In the genomic region with DNA sequence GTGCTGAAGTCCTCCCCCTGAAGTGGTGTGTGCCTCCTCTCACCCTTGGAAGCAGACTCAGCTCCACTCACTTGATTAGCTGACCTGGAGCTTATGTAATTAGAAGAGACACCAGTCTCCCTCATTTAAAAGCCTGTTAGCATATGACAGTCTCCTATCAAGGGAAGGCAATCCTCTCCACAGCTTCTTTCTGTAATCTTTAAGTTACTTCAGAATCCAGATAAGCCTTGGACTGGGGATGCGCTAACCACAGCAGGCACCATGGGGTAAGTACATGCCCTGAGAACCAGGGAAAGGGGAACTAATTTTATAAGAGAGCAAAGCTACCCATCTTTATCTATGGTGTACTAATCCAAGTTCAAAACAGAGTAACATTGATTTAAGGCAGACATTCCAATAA, we compare ENCODE assay signal across 33 mouse cellular contexts. TPM values are rescaled to one million over a fixed set of nuclear protein-coding genes. Genes with fewer than 3 reads are reported as not detected.
DNase-seq lines count a peak whose midpoint lies in the region; ATAC-seq and TF ChIP-seq lines count a peak whose summit lies in the region.
"Had no signal": no experiment of that assay in that cellular context is flagged by ENCODE, and none has a peak within 500 bp of the region (broad histone marks: within the 10 kb centered on the region; RNA-seq: fewer than 3 reads in every experiment).

TSS of gene Arhgef33 (plus strand) at position 157 of the 400 bp plus-strand sequence.

- no peak within 1 kb of the TSS for H3K9ac ChIP-seq in MEL (ENCODE audit: control insufficient read depth, low read depth, low read length, poor library complexity, severe bottlenecking)
- H3K9ac ChIP-seq in midbrain, embryonic 14.5 days (replicated peaks; ENCODE audit: low read length): no peak within 1 kb of the TSS
- H3K9ac ChIP-seq: embryonic facial prominence, embryonic 13.5 days; forebrain, embryonic 12.5 days; forebrain, embryonic 15.5 days; heart, embryonic 12.5 days; heart, embryonic 15.5 days; hindbrain, embryonic 12.5 days; hindbrain, embryonic 15.5 days; intestine, embryonic 15.5 days had no signal

- no peak within 1 kb of the TSS for H3K4me3 ChIP-seq in MEL (ENCODE audit: control insufficient read depth in 1 of 2, insufficient read depth in 1 of 2, low read depth in 2 of 2, low read length in 2 of 2)
- H3K4me3 ChIP-seq in midbrain, embryonic 14.5 days (replicated peaks; ENCODE audit: low read depth, low read length): no peak within 1 kb of the TSS
- H3K4me3 ChIP-seq: embryonic facial prominence, embryonic 10.5 days; embryonic facial prominence, embryonic 13.5 days; erythroblast, embryonic 14.5 days; forebrain, embryonic 12.5 days; forebrain, embryonic 15.5 days; heart, embryonic 12.5 days; heart, embryonic 15.5 days; hindbrain, embryonic 12.5 days; hindbrain, embryonic 15.5 days; intestine, embryonic 15.5 days had no signal

- TF ChIP-seq POLR2A in MEL (IDR thresholded peaks at IDR 0.05; ENCODE audit: control insufficient read depth in 1 of 2, insufficient read depth in 1 of 2, low read depth in 1 of 2, low read length in 2 of 2, poor library complexity in 1 of 2): no peak

- no peaks in the 10 kb centered on the region; a peak in 2 of 4 replicates for H3K27me3 ChIP-seq in MEL (ENCODE audit: control insufficient read depth in 1 of 2, insufficient read depth in 2 of 2, low read length in 2 of 2)
- no peaks in the 10 kb centered on the region for H3K27me3 ChIP-seq in midbrain, embryonic 14.5 days (ENCODE audit: control insufficient read depth, insufficient read depth, low read length)
- H3K27me3 ChIP-seq: embryonic facial prominence, embryonic 13.5 days; forebrain, embryonic 12.5 days; forebrain, embryonic 15.5 days; heart, embryonic 12.5 days; heart, embryonic 15.5 days; hindbrain, embryonic 12.5 days; hindbrain, embryonic 15.5 days; intestine, embryonic 15.5 days; Patski had no signal

- no peaks in the 10 kb centered on the region for H3K9me3 ChIP-seq in MEL (replicated peaks; ENCODE audit: insufficient read depth, low read length)
- H3K9me3 ChIP-seq in midbrain, embryonic 14.5 days (ENCODE audit: control insufficient read depth, low read length): no peaks in the 10 kb centered on the region
- H3K9me3 ChIP-seq: embryonic facial prominence, embryonic 10.5 days; embryonic facial prominence, embryonic 13.5 days; forebrain, embryonic 12.5 days; forebrain, embryonic 15.5 days; G1E; heart, embryonic 12.5 days; heart, embryonic 15.5 days; hindbrain, embryonic 12.5 days; hindbrain, embryonic 15.5 days; intestine, embryonic 15.5 days had no signal

- peaks cover 0 to 4% of the 10 kb centered on the region in 2 experiments; a peak in 1 of 4 replicates for H3K4me1 ChIP-seq in MEL (ENCODE audit: control insufficient read depth in 1 of 2, insufficient read depth in 2 of 2, low read length in 2 of 2)
- no peaks in the 10 kb centered on the region; the same call in 1 of the 2 replicates for H3K4me1 ChIP-seq in midbrain, embryonic 14.5 days (ENCODE audit: control insufficient read depth, insufficient read depth, low read length)
- H3K4me1 ChIP-seq: intestine, embryonic 15.5 days had no signal

- no peak for TF ChIP-seq RAD21 in MEL (IDR thresholded peaks at IDR 0.05; ENCODE audit: low read depth, low read length)

- no peak for TF ChIP-seq CTCF in MEL (IDR thresholded peaks at IDR 0.05 in 2 of 3, conservative IDR thresholded peaks at IDR 0.05 in 1 of 3; ENCODE audit: control insufficient read depth in 1 of 3, insufficient read depth in 1 of 3, low read depth in 2 of 3, low read length in 3 of 3, poor library complexity in 1 of 3, severe bottlenecking in 1 of 3)

- H3K27ac ChIP-seq in MEL (ENCODE audit: control insufficient read depth, low read depth, low read length): no peak within 1 kb of the TSS
- H3K27ac ChIP-seq in midbrain, embryonic 14.5 days (replicated peaks; ENCODE audit: low read depth, low read length): no peak within 1 kb of the TSS
- H3K27ac ChIP-seq: embryonic facial prominence, embryonic 10.5 days; embryonic facial prominence, embryonic 13.5 days; forebrain, embryonic 12.5 days; forebrain, embryonic 15.5 days; heart, embryonic 15.5 days; hindbrain, embryonic 12.5 days; hindbrain, embryonic 15.5 days; intestine, embryonic 15.5 days had no signal

- no peak within 1 kb of the TSS for H3K4me2 ChIP-seq in midbrain, embryonic 14.5 days (ENCODE audit: low read length)
- H3K4me2 ChIP-seq: embryonic facial prominence, embryonic 13.5 days; forebrain, embryonic 12.5 days; forebrain, embryonic 15.5 days; heart, embryonic 12.5 days; heart, embryonic 15.5 days; hindbrain, embryonic 12.5 days; hindbrain, embryonic 15.5 days; intestine, embryonic 15.5 days had no signal

- ATAC-seq in common myeloid progenitor, adult 5-6 weeks (replicated peaks; ENCODE audit: low read depth, poor library complexity, severe bottlenecking): peak; percentile 58
- ATAC-seq in megakaryocyte-erythroid progenitor cell, adult 5-6 weeks (replicated peaks; ENCODE audit: low FRiP score, low TSS enrichment, poor library complexity, severe bottlenecking): 0 out of 2 replicates have a peak, but pooled peaks have one; percentile 34
- ATAC-seq in activated CD4-positive, CD25-positive, alpha-beta regulatory T cell, adult 4 months: no peak
- ATAC-seq in midbrain, embryonic 14.5 days (ENCODE audit: low FRiP score, low TSS enrichment): no peak
- ATAC-seq: forebrain, embryonic 15.5 days; intestine, embryonic 15.5 days; Patski had no signal

- TF ChIP-seq EP300 in MEL (IDR thresholded peaks at IDR 0.05; ENCODE audit: low read depth in 1 of 2, low read length in 2 of 2): peak; percentile 47 to 67

- H3K36me3 ChIP-seq in MEL (ENCODE audit: control insufficient read depth in 1 of 2, insufficient read depth in 2 of 2, low read length in 2 of 2): peaks cover 0 to 5% of the 10 kb centered on the region in 2 experiments; a peak in 2 of 4 replicates
- H3K36me3 ChIP-seq in midbrain, embryonic 14.5 days (ENCODE audit: control insufficient read depth, insufficient read depth, low read length): no peaks in the 10 kb centered on the region
- H3K36me3 ChIP-seq: embryonic facial prominence, embryonic 10.5 days; embryonic facial prominence, embryonic 13.5 days; forebrain, embryonic 12.5 days; forebrain, embryonic 15.5 days; G1E; heart, embryonic 12.5 days; heart, embryonic 15.5 days; hindbrain, embryonic 12.5 days; hindbrain, embryonic 15.5 days; intestine, embryonic 15.5 days had no signal

- no peaks in the 10 kb centered on the region for H3K79me2 ChIP-seq in MEL (ENCODE audit: control insufficient read depth, insufficient read depth, low read length, poor library complexity)

- DNase-seq in heart, adult 11 months: peak; percentile 9
- DNase-seq in heart, postnatal 10 days: no peak
- DNase-seq in MEL (ENCODE audit: low read depth, low spot score): peak; percentile 83
- DNase-seq in midbrain, embryonic 14.5 days: no peak
- no peak for DNase-seq in left cerebral cortex, postnatal 25 days (ENCODE audit: low spot score in 2 of 2)
- DNase-seq: adrenal gland, adult 2 months; adrenal gland, postnatal 14 days; B cell, adult 2 months; cerebellum, adult 18-20 months; cerebellum, adult 9-11 months; cerebellum, postnatal 25 days; embryo, embryonic 11 days; gastrocnemius, postnatal 25 days; heart, adult 18-20 months; heart, postnatal 14 days; heart, postnatal 4 days; kidney, adult 11 months had no signal

- intact Hi-C loops in heart, postnatal 10 days (cut with DNase I): no loop called here
- intact Hi-C loops in left cerebral cortex, postnatal 25 days (cut with DNase I): no loop called here

- WGBS in midbrain, embryonic 14.5 days: 86% methylated on average over 1 of the region's 1 CpGs

TF ChIP-seq in MEL, 35 proteins besides CTCF, POLR2A, EP300 and RAD21 (continues in another document):
- TF ChIP-seq MEF2A (IDR thresholded peaks at IDR 0.05; ENCODE audit: extremely low read depth, insufficient replicate concordance, low read depth, low read length, poor library complexity, severe bottlenecking) (no peak), GATA1 (IDR thresholded peaks at IDR 0.05; ENCODE audit: low read depth, low read length) (peak; percentile 90), MYB (IDR thresholded peaks at IDR 0.05; ENCODE audit: low read depth, low read length) (no peak), UBTF (IDR thresholded peaks at IDR 0.05; ENCODE audit: borderline replicate concordance, insufficient read depth, low read depth, low read length) (no peak), ELF1 (IDR thresholded peaks at IDR 0.05; ENCODE audit: low read depth, low read length) (no peak), ETS1 (IDR thresholded peaks at IDR 0.05; ENCODE audit: low read depth, low read length) (peak; percentile 23; the same call in 1 of the 2 replicates), POLR2AphosphoS5 (IDR thresholded peaks at IDR 0.05; ENCODE audit: borderline replicate concordance, low read depth, low read length) (no peak), USF2 (IDR thresholded peaks at IDR 0.05; ENCODE audit: borderline replicate concordance in 1 of 2, insufficient read depth in 1 of 2, low read depth in 1 of 2, low read length in 2 of 2) (no peak), TBP (IDR thresholded peaks at IDR 0.05; ENCODE audit: low read depth, low read length) (peak; percentile 75), ZMIZ1 (IDR thresholded peaks at IDR 0.05; ENCODE audit: low read depth, low read length) (no peak), MYC (IDR thresholded peaks at IDR 0.05; ENCODE audit: low read depth, low read length) (no peak), TAL1 (IDR thresholded peaks at IDR 0.05; ENCODE audit: low read length) (no peak), ZNF384 (IDR thresholded peaks at IDR 0.05; ENCODE audit: low read depth, low read length) (no peak), POLR2AphosphoS2 (IDR thresholded peaks at IDR 0.05; ENCODE audit: low read length) (no peak), MAX (IDR thresholded peaks at IDR 0.05; ENCODE audit: low read length) (no peak), ZKSCAN1 (IDR thresholded peaks at IDR 0.05; ENCODE audit: low read depth, low read length) (no peak), JUND (IDR thresholded peaks at IDR 0.05; ENCODE audit: low read depth, low read length) (no peak), TCF12 (IDR thresholded peaks at IDR 0.05; ENCODE audit: low read depth, low read length) (peak; percentile 57)

RNA-seq across cellular contexts. Expression of gene Arhgef33, which starts in this region (rescaled TPM):
- total RNA-seq in heart, postnatal 10 days (2021): 1 to 10 TPM in 1 of 2 experiments, under 1 TPM in 1; 0.86 to 1.6 TPM
- 0.08 TPM in 1 of 2 replicates, not detected in the other for total RNA-seq in MEL (2012; rRNA removed)
- not detected for polyA plus RNA-seq in MEL (2012; ENCODE audit: insufficient read depth in 1 of 2, insufficient read length in 2 of 2, low read depth in 1 of 2, low replicate concordance in 2 of 2, missing spikeins in 1 of 2)
- total RNA-seq in common myeloid progenitor, adult 5-6 weeks (2017): not detected in 2 replicates
- total RNA-seq in megakaryocyte-erythroid progenitor cell, adult 5-6 weeks (2014; fragmentation: Nextera tagmentation): not detected in 2 replicates
- not detected in 2 replicates for total RNA-seq in megakaryocyte-erythroid progenitor cell, adult 5-6 weeks (2017)
- polyA plus RNA-seq in activated CD4-positive, CD25-positive, alpha-beta regulatory T cell, adult 4 months (2017; shearing (Covaris generic)): under 1 TPM in 1 of 2 experiments, not detected in 1; 0.37 TPM
- 2.4 and 4.4 TPM in 2 replicates for polyA plus RNA-seq in midbrain, embryonic 14.5 days (2014; fragmentation: Nextera tagmentation; extraction: Ambion mirVana)
- 1 to 10 TPM; 1.8 to 2.3 TPM for total RNA-seq in left cerebral cortex, postnatal 25 days (2021)
- total RNA-seq: gastrocnemius, adult 8-10 months; gastrocnemius, postnatal 25 days had no signal
- polyA plus RNA-seq: erythroblast, embryonic 14.5 days; G1E had no signal

Comparison
In these comparisons a context has a peak if more than half of its experiments do, and no peak if none do; other contexts are left out.
1. Peak in DNase-seq in MEL; RNA of the gene not detected or under 1 TPM.
2. Peak in ATAC-seq in common myeloid progenitor, adult 5-6 weeks; RNA of the gene not detected or under 1 TPM.
3. Peak in ATAC-seq in megakaryocyte-erythroid progenitor cell, adult 5-6 weeks; RNA of the gene not detected or under 1 TPM.